Mouse (Mus musculus) limb, embryonic 12.5 days (tissue): ENCODE data around the gene Slc12a3. TPM values are rescaled to one million over a fixed set of nuclear protein-coding genes. Genes with fewer than 3 reads are reported as not detected.

Source experiments
- ATAC-seq: fragments of 200-750 bp; cut with Nextera tagmentation; 2 replicates; pipeline ENCODE4 v1.8.0; 2017; ENCODE audit warnings: low read depth, moderate TSS enrichment; ENCODE audit not compliant: insufficient number of reproducible peaks, insufficient read depth, low FRiP score, low TSS enrichment
- H3K27ac ChIP-seq: fragments of 300-500 bp; sonication (generic); 2 replicates; pipeline ENCODE4 v1.5.1; 2016; ENCODE audit warnings: mild to moderate bottlenecking, moderate library complexity
- H3K27me3 ChIP-seq: fragments of 300-500 bp; sonication (generic); 2 replicates; pipeline ENCODE4 v1.6.1; 2016; ENCODE audit warnings: mild to moderate bottlenecking, moderate library complexity
- H3K36me3 ChIP-seq: fragments of 300-500 bp; sonication (generic); 2 replicates; pipeline ENCODE4 v1.6.1; 2016; ENCODE audit warnings: mild to moderate bottlenecking, moderate library complexity
- H3K4me1 ChIP-seq: fragments of 300-500 bp; sonication (generic); replicated peaks from 2 replicates; pipeline ENCODE4 v1.6.1; 2016
- H3K4me2 ChIP-seq: fragments of 300-500 bp; sonication (generic); 2 replicates; pipeline ENCODE4 v1.6.1; 2016; ENCODE audit warnings: mild to moderate bottlenecking, moderate library complexity
- H3K4me3 ChIP-seq: fragments of 300-500 bp; sonication (generic); replicated peaks from 2 replicates; pipeline ENCODE4 v1.5.1; 2016; ENCODE audit warnings: mild to moderate bottlenecking
- H3K9ac ChIP-seq: fragments of 300-500 bp; sonication (generic); replicated peaks from 2 replicates; pipeline ENCODE4 v1.6.1; 2016; ENCODE audit warnings: mild to moderate bottlenecking, moderate library complexity
- H3K9me3 ChIP-seq: fragments of 300-500 bp; sonication (generic); 2 replicates; pipeline ENCODE4 v1.6.1; 2016; ENCODE audit warnings: mild to moderate bottlenecking, moderate library complexity
- WGBS: fragments of 180-500 bp; shearing (Covaris S2); methylation state at CpG from one replicate; pipeline ENCODE4 v1.1.7; 2016; 5-methylcytosine and 5-hydroxymethylcytosine counted together
- polyA plus RNA-seq: library from polyadenylated mRNA; unstranded; fragments of >200 nt; fragmentation: Nextera tagmentation; extraction: Ambion mirVana; gene quantifications from 2 replicates; pipeline ENCODE4 v1.2.1, GENCODE M21; 2016

The Slc12a3 gene
- polyA plus RNA-seq, 1 experiment from 2014 or later = not detected

DNA sequence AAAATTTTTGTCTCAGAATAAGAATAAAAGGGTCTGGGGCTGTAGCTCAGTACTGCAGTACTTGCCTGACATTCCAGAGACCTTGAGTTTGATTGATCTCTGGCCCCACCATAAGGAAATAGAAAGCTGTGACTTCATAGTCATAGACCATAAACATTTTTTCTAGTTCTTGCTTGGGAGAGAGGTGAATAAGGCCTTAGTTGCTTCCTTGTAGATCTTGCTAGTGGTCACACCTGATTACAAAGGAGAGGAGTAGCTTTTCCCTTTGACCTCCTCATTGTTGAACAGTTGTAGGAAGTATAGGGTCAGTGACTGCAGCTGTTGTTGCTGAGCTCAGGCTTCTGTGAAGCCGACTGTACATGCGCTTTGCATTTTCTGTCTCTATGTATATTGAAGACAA lies 24.6 kb upstream of the Slc12a3 start:
- Histone ChIP-seq H3K36me3 (peaks cover 89% of the 10 kb centered on the region), H3K27me3 (no peaks in the 10 kb centered on the region), H3K4me1 (no peaks in the 10 kb centered on the region), H3K9ac (no peak overlapping the region), H3K4me2 (no peak overlapping the region), H3K4me3 (no peak overlapping the region), H3K27ac (no peak overlapping the region), H3K9me3 (no peaks in the 10 kb centered on the region)
- WGBS = 96% methylated on average over 2 of the region's 2 CpGs
- no peak for ATAC-seq

DNA sequence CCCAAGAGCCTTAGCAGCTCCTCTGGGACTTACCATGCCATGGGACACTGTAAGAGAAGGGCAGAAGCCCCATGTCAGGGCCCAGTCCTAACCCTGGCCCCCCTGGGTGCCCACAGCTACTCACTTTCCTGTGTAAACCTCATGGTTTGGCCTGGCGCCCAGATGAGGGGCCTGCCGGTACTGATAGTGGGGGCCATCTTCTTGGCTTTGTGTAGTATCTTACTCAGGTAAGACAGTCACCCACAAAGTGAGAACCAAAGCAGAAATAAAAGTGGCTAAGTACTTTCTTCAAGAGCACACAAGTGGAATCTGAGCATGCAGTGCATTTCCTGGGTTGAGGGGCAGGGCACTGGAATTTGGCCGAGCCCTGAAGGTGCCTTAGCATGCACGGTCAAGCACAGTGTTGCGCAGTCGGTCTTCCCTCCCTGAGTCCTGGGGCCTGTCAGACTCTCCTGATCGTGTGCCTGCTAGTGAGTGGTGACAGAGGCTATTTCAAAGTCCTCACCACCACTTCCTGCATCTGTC lies 21.9 kb upstream of the Slc12a3 start:
- ATAC-seq = no peak
- Histone ChIP-seq H3K4me3 (no peak overlapping the region), H3K9ac (no peak overlapping the region), H3K27ac (no peak overlapping the region), H3K9me3 (no peaks in the 10 kb centered on the region), H3K4me2 (no peak overlapping the region), H3K4me1 (no peaks in the 10 kb centered on the region), H3K36me3 (peaks cover 93% of the 10 kb centered on the region), H3K27me3 (no peaks in the 10 kb centered on the region)
- WGBS = 83% methylated on average over 7 of the region's 7 CpGs

DNA sequence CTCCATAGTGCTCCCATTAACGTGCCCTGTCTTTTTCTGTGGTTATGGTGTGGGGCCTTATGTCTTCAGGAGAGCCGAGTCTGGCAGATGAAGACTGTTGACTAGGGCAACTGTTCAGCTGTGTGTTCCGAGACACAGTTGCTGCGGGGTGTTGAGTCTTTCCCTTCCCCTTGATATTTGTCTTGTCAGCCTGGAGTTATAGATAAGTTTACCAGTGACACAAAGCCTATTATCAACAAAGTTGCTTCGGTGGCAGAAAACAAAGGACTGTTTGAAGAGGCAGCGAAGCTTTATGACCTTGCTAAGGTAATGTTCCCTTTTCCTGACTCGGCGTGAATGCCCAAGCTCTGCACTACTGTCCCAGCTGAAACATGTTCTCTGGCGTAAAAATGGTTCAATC lies 21.3 kb upstream of the Slc12a3 start:
- WGBS = 89% methylated on average over 9 of the region's 9 CpGs
- H3K27ac ChIP-seq = no peak overlapping the region
- no peaks in the 10 kb centered on the region for H3K4me1 ChIP-seq
- H3K27me3 ChIP-seq = no peaks in the 10 kb centered on the region
- no peak overlapping the region for H3K4me2 ChIP-seq
- no peak overlapping the region for H3K9ac ChIP-seq
- H3K4me3 ChIP-seq = no peak overlapping the region
- H3K36me3 ChIP-seq = peaks cover 94% of the 10 kb centered on the region
- no peaks in the 10 kb centered on the region for H3K9me3 ChIP-seq
- no peak for ATAC-seq

DNA sequence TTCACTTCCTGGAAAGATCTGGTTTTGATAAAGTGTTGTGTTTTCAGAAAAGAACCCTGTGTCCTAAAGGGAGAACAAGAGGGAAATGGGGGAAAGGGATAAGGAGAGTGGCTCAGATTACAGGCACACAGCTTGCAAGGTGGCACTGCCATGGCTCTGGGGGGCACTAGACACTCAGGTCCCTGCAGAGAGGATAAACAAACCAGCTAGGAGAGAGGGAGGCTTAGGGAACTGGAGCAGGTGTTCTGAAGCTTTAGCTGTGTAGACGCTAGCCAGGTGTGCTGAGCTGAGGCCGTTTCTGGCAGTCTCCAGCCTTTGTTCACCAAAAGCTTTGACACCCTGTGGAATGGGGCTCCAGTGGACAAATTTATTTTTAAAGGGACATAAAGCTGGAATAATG lies 14.9 kb upstream of the Slc12a3 start:
- WGBS = 82% methylated on average over 2 of the region's 2 CpGs
- H3K27me3 ChIP-seq = no peaks in the 10 kb centered on the region
- no peak overlapping the region for H3K9ac ChIP-seq
- H3K4me1 ChIP-seq = no peaks in the 10 kb centered on the region
- ATAC-seq = no peak
- no peak overlapping the region for H3K27ac ChIP-seq
- H3K9me3 ChIP-seq = no peaks in the 10 kb centered on the region
- no peak overlapping the region for H3K4me3 ChIP-seq
- H3K4me2 ChIP-seq = no peak overlapping the region
- peaks cover 55% of the 10 kb centered on the region for H3K36me3 ChIP-seq

DNA sequence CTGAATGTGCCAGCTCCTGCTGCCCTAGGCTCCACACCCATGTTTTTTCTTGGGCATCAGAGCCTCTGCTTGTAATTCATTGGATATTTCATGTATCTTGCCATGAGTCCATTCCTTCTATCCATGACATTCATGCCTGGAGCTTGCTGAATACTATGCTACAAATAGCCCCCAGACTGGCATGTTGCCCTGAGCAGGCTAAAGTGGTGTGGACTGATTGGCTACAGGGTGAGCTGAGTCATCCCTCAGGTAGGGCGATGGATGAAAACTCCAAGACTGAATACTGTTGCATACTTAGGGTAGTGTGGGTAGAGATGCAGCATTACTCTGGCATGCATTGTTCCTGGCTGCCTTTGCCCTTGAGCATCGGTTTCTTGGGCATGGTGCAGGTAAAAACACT lies 11.8 kb upstream of the Slc12a3 start:
- 92% methylated on average over 2 of the region's 2 CpGs for WGBS
- Histone ChIP-seq H3K4me2 (no peak overlapping the region), H3K27me3 (0 out of 2 replicates have a peak, but pooled peaks cover 4% of the 10 kb centered on the region), H3K9ac (no peak overlapping the region), H3K9me3 (no peaks in the 10 kb centered on the region), H3K4me1 (no peaks in the 10 kb centered on the region), H3K4me3 (no peak overlapping the region), H3K36me3 (peaks cover 28% of the 10 kb centered on the region), H3K27ac (no peak overlapping the region)
- no peak for ATAC-seq

DNA sequence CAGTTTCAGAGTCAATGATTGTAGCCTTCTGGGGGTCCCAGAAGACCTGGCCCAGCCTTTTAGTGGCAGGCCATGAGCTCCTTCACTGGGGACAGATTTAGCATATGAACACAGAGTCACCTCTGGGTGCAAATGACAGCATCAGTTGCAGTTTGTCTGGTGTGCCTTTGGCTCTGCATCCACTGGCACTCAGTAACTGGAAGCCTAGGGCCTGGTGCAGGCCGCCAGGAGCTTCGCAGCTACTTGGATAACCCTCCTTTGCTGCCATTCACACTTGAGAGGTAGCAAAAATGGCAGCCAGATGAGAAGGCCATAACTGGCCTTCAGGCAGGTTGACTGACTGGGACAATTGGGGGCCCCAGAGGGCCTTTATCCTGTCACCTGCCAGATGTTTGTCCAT lies 11.3 kb upstream of the Slc12a3 start:
- H3K4me2 ChIP-seq = no peak overlapping the region
- 93% methylated on average over 2 of the region's 2 CpGs for WGBS
- no peaks in the 10 kb centered on the region for H3K9me3 ChIP-seq
- no peak overlapping the region for H3K27ac ChIP-seq
- no peaks in the 10 kb centered on the region for H3K4me1 ChIP-seq
- no peak overlapping the region for H3K4me3 ChIP-seq
- peaks cover 23% of the 10 kb centered on the region for H3K36me3 ChIP-seq
- H3K27me3 ChIP-seq = 0 out of 2 replicates have a peak, but pooled peaks cover 4% of the 10 kb centered on the region
- no peak overlapping the region for H3K9ac ChIP-seq
- ATAC-seq = no peak

DNA sequence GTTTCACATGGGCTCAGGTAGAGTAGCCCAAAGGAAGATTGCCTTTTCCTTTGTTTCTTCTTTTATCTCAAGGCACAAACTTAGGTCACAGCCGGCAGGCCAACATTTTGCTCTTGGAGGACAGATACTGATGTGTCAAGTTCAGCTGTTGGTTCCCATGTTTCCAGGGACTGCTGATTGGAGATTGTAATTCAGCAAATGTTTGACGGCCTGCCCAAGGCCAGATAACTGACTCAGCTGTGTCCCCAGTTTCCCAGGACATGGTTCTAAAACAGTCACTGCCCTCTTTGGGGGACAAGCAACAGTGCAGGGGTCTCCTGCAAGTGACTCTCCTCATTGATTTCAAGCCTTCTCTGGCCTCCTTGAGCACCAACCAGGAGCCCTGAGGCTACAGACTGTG lies 9.0 kb upstream of the Slc12a3 start:
- Histone ChIP-seq H3K27me3 (peaks cover 17% of the 10 kb centered on the region), H3K27ac (no peak overlapping the region), H3K4me3 (no peak overlapping the region), H3K9me3 (no peaks in the 10 kb centered on the region), H3K9ac (no peak overlapping the region), H3K36me3 (peaks cover 13% of the 10 kb centered on the region; the same call in 1 of the 2 replicates), H3K4me2 (no peak overlapping the region), H3K4me1 (no peaks in the 10 kb centered on the region)
- ATAC-seq = no peak
- WGBS = 89% methylated on average over 2 of the region's 2 CpGs

DNA sequence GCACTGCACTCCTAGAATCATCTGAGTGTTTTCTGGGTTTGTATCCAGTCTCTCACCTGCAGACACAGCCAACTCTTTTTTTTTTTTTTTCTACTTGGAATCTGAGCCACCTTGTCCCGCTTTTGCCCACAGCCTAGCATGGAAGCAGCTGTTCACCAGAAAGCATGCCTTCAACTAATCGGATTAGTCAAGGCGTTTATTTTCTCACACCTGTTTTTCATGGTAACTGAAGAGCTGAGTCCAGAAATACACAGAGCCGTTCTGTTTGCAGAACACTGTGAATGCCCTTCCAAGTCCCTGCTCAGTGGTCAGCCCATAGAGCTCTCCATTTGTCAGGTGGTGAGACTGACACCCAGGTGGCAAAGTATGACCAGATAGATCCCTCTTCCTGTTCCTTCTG lies 6.9 kb upstream of the Slc12a3 start:
- no peak overlapping the region for H3K27ac ChIP-seq
- H3K4me1 ChIP-seq = no peaks in the 10 kb centered on the region
- H3K4me3 ChIP-seq = no peak overlapping the region
- peak; percentile 53 for ATAC-seq
- H3K27me3 ChIP-seq = peaks cover 20% of the 10 kb centered on the region
- no peak overlapping the region for H3K4me2 ChIP-seq
- H3K36me3 ChIP-seq = no peaks in the 10 kb centered on the region
- no peak overlapping the region for H3K9ac ChIP-seq
- 19% methylated on average over 4 of the region's 4 CpGs for WGBS
- no peaks in the 10 kb centered on the region for H3K9me3 ChIP-seq

DNA sequence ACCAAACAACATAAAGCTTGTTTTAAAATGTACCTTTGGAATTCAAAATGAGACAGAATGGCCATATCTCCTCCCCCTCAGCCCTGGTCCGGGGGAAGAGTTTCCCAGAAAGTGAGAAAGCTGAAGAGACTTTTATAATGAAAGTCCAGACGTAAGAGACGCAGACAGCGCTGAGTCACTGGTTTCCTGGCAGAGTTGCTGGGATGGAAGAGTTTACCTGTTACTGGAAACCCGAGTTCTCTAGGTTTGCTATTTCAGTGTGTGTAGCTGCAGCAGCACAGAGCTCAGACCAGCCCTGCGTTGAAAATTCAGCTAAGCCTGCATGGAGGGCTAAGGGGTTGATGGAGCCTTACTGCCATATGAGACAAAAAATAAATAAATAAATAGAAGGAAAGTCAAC lies 6.0 kb upstream of the Slc12a3 start:
- H3K4me1 ChIP-seq = no peaks in the 10 kb centered on the region
- no peaks in the 10 kb centered on the region for H3K36me3 ChIP-seq
- H3K4me2 ChIP-seq = no peak overlapping the region
- WGBS = 80% methylated on average over 6 of the region's 6 CpGs
- H3K9ac ChIP-seq = no peak overlapping the region
- no peak overlapping the region for H3K27ac ChIP-seq
- no peak for ATAC-seq
- no peak overlapping the region for H3K4me3 ChIP-seq
- no peaks in the 10 kb centered on the region for H3K9me3 ChIP-seq
- H3K27me3 ChIP-seq = peaks cover 20% of the 10 kb centered on the region

DNA sequence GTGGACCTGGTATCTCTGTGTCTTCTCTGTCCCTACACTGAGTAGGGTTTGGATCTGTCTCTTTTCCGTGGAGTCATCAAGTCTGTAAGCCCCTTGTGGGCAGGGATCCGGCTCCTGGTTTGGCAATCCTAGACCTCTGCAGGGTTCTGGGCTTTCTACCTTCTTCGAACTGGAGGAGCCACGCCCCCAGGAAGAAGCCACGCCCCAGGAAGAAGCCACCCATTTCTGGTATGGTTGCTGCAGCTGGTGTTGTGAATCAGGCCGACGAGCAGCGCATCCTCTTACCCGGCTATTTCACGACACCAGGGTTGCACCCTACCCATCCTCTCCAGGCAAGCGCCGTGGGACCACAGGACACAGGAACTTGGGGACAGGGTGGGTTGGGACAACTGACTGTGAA lies 4.9 kb upstream of the Slc12a3 start:
- WGBS = 50% methylated on average over 12 of the region's 12 CpGs
- Histone ChIP-seq H3K4me3 (no peak overlapping the region), H3K9ac (no peak overlapping the region), H3K27ac (no peak overlapping the region), H3K9me3 (no peaks in the 10 kb centered on the region), H3K4me2 (no peak overlapping the region), H3K36me3 (no peaks in the 10 kb centered on the region), H3K4me1 (no peaks in the 10 kb centered on the region), H3K27me3 (peaks cover 20% of the 10 kb centered on the region)
- no peak for ATAC-seq

DNA sequence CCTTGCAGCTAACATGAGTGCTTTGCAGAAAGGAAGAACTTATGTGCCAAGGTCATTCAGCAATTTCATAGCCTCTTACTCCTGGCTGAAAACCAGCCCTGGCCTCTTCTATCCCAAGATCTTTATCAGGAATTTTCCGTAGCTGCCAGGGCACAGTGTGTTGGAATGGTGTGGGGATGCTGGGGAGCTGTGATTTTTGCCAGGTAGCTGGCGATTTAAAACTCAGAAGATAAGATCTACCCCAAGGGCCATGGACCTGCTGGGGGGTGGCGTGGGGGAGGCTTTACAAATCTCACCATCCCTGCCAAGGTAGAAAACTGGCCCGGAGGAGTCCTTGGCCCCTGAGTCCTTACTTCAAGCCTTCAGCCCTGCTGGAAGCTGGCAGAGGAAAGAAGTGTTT lies 3.0 kb upstream of the Slc12a3 start:
- no peak overlapping the region for H3K4me2 ChIP-seq
- no peak overlapping the region for H3K27ac ChIP-seq
- H3K4me3 ChIP-seq = no peak overlapping the region
- H3K9me3 ChIP-seq = no peaks in the 10 kb centered on the region
- H3K27me3 ChIP-seq = peaks cover 22% of the 10 kb centered on the region
- no peaks in the 10 kb centered on the region for H3K4me1 ChIP-seq
- 72% methylated on average over 4 of the region's 4 CpGs for WGBS
- H3K9ac ChIP-seq = no peak overlapping the region
- ATAC-seq = no peak
- no peaks in the 10 kb centered on the region for H3K36me3 ChIP-seq

DNA sequence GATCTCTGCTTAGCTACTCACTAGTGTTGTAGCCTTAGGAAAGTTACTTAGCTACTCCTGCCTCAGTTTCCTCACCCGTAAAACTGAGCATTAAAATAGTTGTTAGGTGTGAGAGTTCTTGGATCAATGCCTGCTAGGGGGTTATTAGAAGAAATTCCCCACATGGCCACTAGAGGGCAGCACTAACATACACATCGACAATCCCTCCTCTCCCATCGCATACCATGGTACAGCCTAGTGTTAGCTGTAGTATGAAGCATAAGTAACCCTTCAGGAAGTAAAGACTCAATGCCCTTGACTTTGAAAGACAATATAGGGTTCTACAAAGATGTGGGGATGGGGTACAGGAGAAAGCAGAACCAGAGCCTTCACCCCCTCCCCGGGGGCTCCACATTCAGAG lies 1.7 kb downstream of the Slc12a3 start:
- 32% methylated on average over 4 of the region's 4 CpGs for WGBS
- Histone ChIP-seq H3K4me2 (no peak overlapping the region), H3K27ac (no peak overlapping the region), H3K9me3 (no peaks in the 10 kb centered on the region), H3K4me3 (no peak overlapping the region), H3K27me3 (peaks cover 12% of the 10 kb centered on the region; the same call in 1 of the 2 replicates), H3K36me3 (no peaks in the 10 kb centered on the region), H3K4me1 (no peaks in the 10 kb centered on the region), H3K9ac (no peak overlapping the region)
- no peak for ATAC-seq
